Mouse (Mus musculus): ENCODE results near the gene Nkpd1.

The Nkpd1 gene

GRCm38 (mm10) chr7:19506326-19506725, 11.3 kb upstream of the Nkpd1 start:
- WGBS, result 60% methylated on average over 6 of the region's 6 CpGs

- 7% methylated on average over 71 of the region's 71 CpGs for WGBS
Measured at GRCm38 (mm10) chr7:19506969-19507611, 10.5 kb upstream of the Nkpd1 start.

GRCm38 (mm10) chr7:19507612-19507981, 10.0 kb upstream of the Nkpd1 start:
- WGBS, result 7% methylated on average over 18 of the region's 18 CpGs

DNA sequence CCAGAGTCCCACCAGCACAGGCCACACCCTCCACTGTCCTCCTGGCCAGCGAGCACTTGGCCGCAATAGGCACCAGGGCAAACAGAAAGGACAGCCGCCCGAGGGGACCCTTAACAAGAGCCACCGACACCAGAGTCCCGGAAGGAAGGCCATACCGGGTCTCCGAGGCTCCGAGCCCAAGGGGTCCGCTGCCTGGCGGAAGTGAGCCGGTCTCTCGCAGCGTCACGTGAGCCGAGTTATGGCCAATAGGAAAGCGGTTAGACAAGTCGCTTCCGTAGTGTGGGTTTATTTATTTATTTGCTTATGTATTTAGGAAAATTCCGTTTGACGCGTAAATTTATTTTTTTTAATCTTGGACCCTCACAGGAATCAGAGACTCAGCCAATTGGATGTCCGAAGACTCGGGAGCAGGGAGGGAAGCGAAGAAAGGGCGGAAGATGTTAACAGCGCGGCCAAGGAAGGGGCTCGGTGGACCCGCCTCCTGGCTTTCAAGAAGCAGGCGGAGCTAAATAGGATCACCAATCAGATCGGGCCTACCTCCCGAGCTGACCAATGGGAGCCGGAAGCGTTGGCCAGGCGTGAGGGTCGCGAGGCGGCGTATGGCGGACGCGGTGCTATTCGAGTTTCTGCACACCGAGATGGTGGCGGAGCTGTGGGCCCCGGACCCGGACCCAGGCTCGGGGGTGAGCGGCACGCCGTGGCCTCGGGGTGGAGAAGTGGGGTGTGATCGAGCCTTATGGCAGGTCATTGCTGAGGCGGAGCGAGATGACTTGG, 9.3 kb upstream of the Nkpd1 start, which contains the start of the genes Bloc1s3 and Trappc6a:
TSS of gene Bloc1s3 (minus strand) at position 218 of the 774 bp plus-strand sequence.
TSS of gene Trappc6a (plus strand) at position 246 of the 774 bp plus-strand sequence.
- WGBS, result under 1% methylated on average over 56 of the region's 56 CpGs

GRCm38 (mm10) chr7:19508924-19509568, 8.6 kb upstream of the Nkpd1 start:
- WGBS, result 5% methylated on average over 15 of the region's 15 CpGs

- WGBS, result 91% methylated on average over 7 of the region's 7 CpGs
Measured at GRCm38 (mm10) chr7:19509786-19510185, 7.9 kb upstream of the Nkpd1 start.

- 72% methylated on average over 7 of the region's 7 CpGs for WGBS
Measured at GRCm38 (mm10) chr7:19511934-19512333, 5.7 kb upstream of the Nkpd1 start.

- WGBS, result 88% methylated on average over 6 of the region's 6 CpGs
Measured at GRCm38 (mm10) chr7:19512353-19512752, 5.3 kb upstream of the Nkpd1 start.

- WGBS, result 30% methylated on average over 23 of the region's 23 CpGs
Measured at GRCm38 (mm10) chr7:19520032-19520431, 2.4 kb downstream of the Nkpd1 start.

- WGBS, result 7% methylated on average over 72 of the region's 72 CpGs
Measured at GRCm38 (mm10) chr7:19523017-19523756, 5.5 kb downstream of the Nkpd1 start.

DNA sequence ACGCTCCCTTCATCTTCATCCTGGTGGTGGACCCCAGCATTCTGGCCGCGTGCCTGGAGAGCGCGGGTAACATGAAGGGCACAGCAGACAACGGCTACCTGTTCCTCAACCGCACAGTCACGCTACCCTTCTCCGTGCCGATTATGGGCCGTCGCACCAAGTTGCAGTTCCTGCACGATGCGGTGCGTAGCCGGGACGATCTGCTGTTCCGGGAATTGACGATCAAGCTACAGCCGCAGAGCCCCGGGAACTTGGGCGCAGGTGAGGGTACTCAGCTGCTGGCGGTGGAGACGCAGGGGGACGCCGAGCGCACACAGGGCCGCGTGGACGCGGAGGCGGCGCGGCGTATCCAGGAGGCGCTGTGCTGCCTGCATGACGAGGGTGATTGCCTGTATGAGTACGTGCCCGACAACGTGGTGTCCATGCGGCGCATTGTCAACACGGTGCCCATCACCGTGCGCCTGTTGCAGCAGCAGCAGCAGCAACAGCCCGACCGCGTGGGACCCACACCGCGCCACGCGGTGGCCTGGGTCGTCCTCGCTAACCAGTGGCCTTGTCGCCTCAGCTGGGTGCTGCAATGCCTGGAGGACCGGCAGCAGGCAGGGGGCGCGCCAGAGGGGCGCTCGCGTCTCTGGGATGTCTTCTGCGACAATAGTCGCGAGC, 6.2 kb downstream of the Nkpd1 start:
- WGBS, result under 1% methylated on average over 64 of the region's 64 CpGs

DNA sequence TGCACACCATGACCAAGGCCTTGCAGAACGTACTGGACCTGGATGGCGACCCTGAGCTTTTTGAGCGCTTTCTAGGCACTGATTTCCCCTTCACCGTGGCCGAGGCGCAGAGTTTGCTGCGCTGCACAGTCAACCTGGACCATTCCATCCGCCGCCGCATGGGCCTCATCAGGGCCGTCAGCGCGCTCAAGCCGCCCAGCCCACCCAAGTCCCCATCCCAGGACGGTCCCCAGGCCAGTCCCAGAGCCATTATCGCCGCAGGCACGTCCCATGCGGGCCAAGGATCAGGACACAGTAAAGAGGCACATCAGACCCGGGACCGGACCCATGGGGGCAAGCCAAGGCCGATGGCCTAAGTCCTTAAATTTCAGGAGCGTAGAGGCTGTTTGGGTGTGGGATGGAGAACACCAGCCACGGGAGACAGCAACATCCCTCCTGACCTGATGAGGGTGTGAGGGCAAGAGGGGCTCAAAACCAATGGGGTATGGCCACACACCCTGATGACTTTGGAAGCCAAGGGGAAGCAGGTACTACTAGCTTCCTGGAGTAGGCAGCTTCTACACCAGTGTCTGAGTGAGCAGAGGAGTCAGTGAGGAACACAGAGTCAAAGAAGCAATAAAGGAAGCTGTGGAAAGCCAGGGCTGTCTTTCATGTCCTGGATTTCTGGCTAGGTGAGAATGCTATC, 6.9 kb downstream of the Nkpd1 start:
- 13% methylated on average over 24 of the region's 24 CpGs for WGBS

- WGBS, result 57% methylated on average over 2 of the region's 2 CpGs
Measured at GRCm38 (mm10) chr7:19525105-19525481, 7.5 kb downstream of the Nkpd1 start.

DNA sequence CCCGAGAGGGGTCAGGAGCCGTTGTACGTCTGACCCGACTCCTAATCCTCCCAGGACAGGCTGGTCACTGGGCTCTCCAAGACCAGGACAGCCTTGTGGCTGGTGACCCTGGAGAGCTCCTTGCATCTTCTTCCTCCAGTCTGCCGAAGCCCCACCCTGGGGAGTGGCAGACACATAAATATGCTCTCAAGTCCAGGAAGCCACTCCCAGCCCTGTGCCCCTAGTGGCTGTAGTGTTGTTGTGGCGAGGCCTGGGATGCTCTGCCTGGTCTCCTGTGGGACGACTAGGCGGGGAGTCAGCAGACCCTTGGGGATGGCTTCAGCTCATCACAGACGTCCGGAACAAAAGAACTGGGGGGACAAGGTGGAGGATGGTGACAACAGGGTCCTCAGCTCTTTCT, 13.4 kb downstream of the Nkpd1 start:
- 80% methylated on average over 10 of the region's 10 CpGs for WGBS

- WGBS, result 67% methylated on average over 14 of the region's 14 CpGs
Measured at GRCm38 (mm10) chr7:19532240-19532639, 14.6 kb downstream of the Nkpd1 start.

GRCm38 (mm10) chr7:19534676-19535075, 17.0 kb downstream of the Nkpd1 start:
- 81% methylated on average over 10 of the region's 10 CpGs for WGBS

DNA sequence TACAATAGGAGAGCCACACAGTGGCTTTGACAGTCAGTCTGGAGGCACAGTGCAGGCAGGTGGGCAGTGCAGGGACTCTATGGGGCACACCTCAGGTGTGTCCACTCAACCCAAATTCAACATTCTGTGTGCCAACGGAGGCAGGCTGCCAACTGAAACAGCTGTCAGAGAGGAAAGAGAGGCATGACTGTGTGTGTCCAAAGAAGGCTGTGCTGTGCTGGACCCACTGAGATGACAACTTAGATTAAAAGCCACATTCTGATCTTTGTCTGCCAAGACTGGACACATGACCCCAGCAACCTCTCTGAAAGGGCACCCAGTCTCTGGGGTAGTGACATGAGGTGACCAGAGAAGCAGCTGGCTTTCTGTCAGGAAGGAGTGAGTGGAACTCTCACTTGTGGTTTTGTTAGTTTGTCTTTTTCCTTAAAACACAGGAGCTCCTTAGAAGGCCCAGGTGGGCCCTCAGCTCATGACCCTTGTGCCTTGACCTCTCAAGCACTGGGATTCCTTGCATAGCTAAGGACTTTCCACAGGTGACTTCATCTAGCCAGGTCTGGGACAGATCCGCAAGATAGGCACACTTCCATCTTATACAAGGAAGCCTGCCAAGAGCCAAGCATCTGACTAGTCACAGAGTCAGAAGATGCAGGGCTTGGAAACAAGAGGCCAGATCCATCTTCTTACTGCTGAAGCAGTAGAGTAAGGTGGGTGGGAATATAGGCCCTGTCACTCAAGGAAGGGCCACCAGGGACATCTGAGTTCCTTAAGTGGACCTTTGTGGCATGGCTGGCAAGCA, 23.3 kb downstream of the Nkpd1 start:
- WGBS, result 67% methylated on average over 2 of the region's 2 CpGs

- 57% methylated on average over 7 of the region's 7 CpGs for WGBS
Measured at GRCm38 (mm10) chr7:19541681-19542154, 24.1 kb downstream of the Nkpd1 start.

DNA sequence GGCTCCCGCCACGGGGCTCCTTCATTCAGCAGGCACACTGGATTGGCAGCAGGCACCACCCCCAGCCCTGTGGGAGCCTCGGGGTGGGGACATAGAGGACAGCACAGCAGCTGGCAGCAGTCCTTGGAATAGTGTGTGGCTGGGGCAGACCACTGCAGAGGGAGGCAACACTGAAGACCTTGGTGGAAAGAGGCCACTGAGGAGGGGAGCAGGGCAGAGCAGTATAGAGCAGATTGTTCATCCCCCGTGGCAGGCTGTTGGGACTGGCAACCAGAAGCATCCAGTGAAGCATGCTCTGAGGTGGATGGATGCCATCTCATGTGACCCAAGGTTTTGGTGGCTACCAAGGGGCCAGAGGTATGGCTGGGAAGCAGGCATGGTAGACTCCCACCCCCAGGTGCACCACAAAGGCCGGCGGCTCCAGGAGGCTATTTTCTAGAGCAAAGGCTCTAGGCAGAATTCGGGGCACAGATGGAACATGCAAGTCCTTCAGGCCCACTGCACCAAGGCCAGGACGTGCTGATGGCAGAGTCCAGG, 24.6 kb downstream of the Nkpd1 start:
- 44% methylated on average over 8 of the region's 8 CpGs for WGBS

GRCm38 (mm10) chr7:19543584-19543983, 25.9 kb downstream of the Nkpd1 start:
- WGBS, result 46% methylated on average over 6 of the region's 6 CpGs

Measured in cerebral cortex, adult 2 months (tissue).